Mouse (Mus musculus) olfactory bulb, adult 2 months (tissue): ENCODE measurements around the gene Gjd3. TPM values are rescaled to one million over a fixed set of nuclear protein-coding genes. Genes with fewer than 3 reads are reported as not detected.

Experiments
- H3K27ac ChIP-seq: fragments of 200-500 bp; 2 replicates; pipeline ENCODE4 v1.5.1; 2012; ENCODE audit warnings: low read depth, low read length; ENCODE audit not compliant: insufficient read depth
- H3K4me1 ChIP-seq: fragments of 200-500 bp; 2 replicates; pipeline ENCODE4 v1.6.1; 2012; ENCODE audit warnings: low read length; ENCODE audit not compliant: control insufficient read depth, insufficient read depth
- H3K4me3 ChIP-seq: fragments of 200-500 bp; 2 replicates; pipeline ENCODE4 v1.5.1; 2012; ENCODE audit warnings: mild to moderate bottlenecking, low read depth, low read length, moderate library complexity; ENCODE audit not compliant: insufficient read depth
- CTCF ChIP-seq: fragments of 200-500 bp; IDR thresholded peaks from 2 replicates; pipeline ENCODE4 v1.5.1; 2012; ENCODE audit warnings: low read depth, mild to moderate bottlenecking, low read length, moderate library complexity; ENCODE audit not compliant: insufficient read depth
- POLR2A ChIP-seq: fragments of 200-500 bp; IDR thresholded peaks from 2 replicates; pipeline ENCODE4 v1.6.1; 2012; ENCODE audit warnings: mild to moderate bottlenecking, low read depth, low read length, moderate library complexity; ENCODE audit not compliant: insufficient read depth
- WGBS: fragments of 180-500 bp; shearing (Covaris S2); methylation state at CpG from one replicate; pipeline ENCODE4 v1.1.7; 2018; 5-methylcytosine and 5-hydroxymethylcytosine counted together
- polyA plus RNA-seq: library from polyadenylated mRNA; stranded (reverse); fragments of >200 nt; gene quantifications from 2 replicates; pipeline ENCODE4 v1.2.4, GENCODE M21; 2012; ENCODE audit warnings: low replicate concordance; ENCODE audit not compliant: missing spikeins, insufficient read depth, insufficient read length

Gjd3 gene
- polyA plus RNA-seq, 1 experiment = not detected

GRCm38 (mm10) chr11:98972801-98973360 lies 9.9 kb downstream of the Gjd3 start:
- 86% methylated on average over 9 of the region's 9 CpGs for WGBS
- TF ChIP-seq CTCF (no peak), POLR2A (no peak)
- Histone ChIP-seq H3K4me3 (no peak overlapping the region), H3K4me1 (peaks cover 35% of the 10 kb centered on the region), H3K27ac (no peak overlapping the region)

- no peak overlapping the region for H3K4me3 ChIP-seq
- no peak for TF ChIP-seq POLR2A
- TF ChIP-seq CTCF = peak; percentile 95
- H3K27ac ChIP-seq = no peak overlapping the region
- WGBS = 53% methylated on average over 9 of the region's 9 CpGs
- peaks cover 36% of the 10 kb centered on the region for H3K4me1 ChIP-seq
These were observed 10.6 kb downstream of the Gjd3 start for GRCm38 (mm10) chr11:98972215-98972614.

- Histone ChIP-seq H3K4me1 (peaks cover 44% of the 10 kb centered on the region), H3K27ac (no peak overlapping the region), H3K4me3 (no peak overlapping the region)
- TF ChIP-seq CTCF (no peak), POLR2A (no peak)
- 64% methylated on average over 23 of the region's 23 CpGs for WGBS
These were observed 11.3 kb downstream of the Gjd3 start for GRCm38 (mm10) chr11:98971316-98972031.

GRCm38 (mm10) chr11:98970191-98970925 lies 12.5 kb downstream of the Gjd3 start:
- WGBS = 53% methylated on average over 29 of the region's 29 CpGs
- TF ChIP-seq CTCF = no peak
- no peak for TF ChIP-seq POLR2A
- Histone ChIP-seq H3K4me3 (no peak overlapping the region), H3K4me1 (peaks cover 54% of the 10 kb centered on the region), H3K27ac (no peak overlapping the region)

DNA sequence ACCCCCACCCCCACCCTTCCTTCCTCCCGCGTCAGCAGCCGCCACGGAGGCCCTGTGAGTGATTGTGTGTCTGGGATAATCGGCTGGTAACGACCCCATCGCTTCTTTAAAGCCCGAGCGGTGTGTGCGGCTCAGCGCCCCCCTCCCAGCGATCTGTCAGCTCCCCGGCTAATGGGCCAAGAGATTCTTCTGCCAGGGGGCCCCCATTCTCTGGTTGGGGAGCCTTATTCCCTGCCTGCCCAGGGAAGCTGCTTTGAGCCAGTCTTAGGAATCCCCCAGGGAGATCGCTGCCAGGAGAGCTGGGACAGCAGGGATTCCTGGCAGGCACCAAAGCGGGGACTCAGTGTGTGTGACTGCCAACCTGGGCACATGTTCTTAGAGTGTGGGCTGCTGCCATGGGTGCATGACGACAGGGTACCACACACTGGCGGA lies 13.3 kb downstream of the Gjd3 start:
- 31% methylated on average over 17 of the region's 17 CpGs for WGBS
- Histone ChIP-seq H3K27ac (no peak overlapping the region), H3K4me1 (peaks cover 62% of the 10 kb centered on the region), H3K4me3 (no peak overlapping the region)
- TF ChIP-seq CTCF = no peak
- TF ChIP-seq POLR2A = no peak

DNA sequence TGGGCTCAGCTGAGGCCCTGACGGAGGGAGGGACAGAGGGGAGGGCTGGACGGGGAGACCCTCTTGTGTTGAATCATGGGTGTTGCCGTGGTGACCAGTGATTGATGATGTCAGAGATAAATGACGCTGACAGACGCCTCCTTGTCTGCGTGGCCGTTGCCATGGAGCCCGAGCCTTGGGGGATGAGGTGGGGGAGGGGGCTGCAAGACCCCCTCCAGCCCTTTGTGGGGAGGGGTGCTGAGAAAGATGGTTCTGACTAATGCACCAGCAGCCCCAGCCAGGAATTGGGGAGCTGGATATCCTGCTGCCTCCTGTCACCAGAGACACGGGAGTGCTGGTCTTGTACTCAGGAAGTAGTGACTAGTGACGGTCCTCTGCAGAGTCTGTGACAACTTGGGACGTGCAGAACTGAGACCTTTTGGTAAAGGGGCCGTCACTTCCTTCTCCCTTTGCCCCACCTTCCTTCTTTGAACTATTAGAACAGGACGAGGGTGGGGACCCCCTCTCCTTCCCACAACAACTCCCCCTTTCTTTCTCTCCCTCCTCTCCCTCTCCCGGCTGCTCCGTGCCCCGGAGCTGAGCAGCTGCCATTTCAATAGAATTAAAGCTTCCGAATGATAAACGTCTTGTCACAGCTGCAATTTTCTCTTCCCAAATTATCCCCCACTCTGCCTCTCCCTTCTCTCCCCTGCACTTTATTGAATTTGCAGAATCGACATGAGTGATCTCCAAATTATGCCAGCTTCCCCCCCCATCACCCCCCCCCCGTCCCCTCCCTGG lies 13.9 kb downstream of the Gjd3 start:
- Histone ChIP-seq H3K27ac (no peak overlapping the region), H3K4me1 (peaks cover 68% of the 10 kb centered on the region), H3K4me3 (no peak overlapping the region)
- 29% methylated on average over 20 of the region's 20 CpGs for WGBS
- TF ChIP-seq CTCF = no peak
- TF ChIP-seq POLR2A = no peak

GRCm38 (mm10) chr11:98968079-98968478 lies 14.7 kb downstream of the Gjd3 start:
- H3K4me1 ChIP-seq = peaks cover 76% of the 10 kb centered on the region
- H3K4me3 ChIP-seq = no peak overlapping the region
- WGBS = 75% methylated on average over 16 of the region's 16 CpGs
- H3K27ac ChIP-seq = no peak overlapping the region
- TF ChIP-seq POLR2A = no peak
- TF ChIP-seq CTCF = no peak

GRCm38 (mm10) chr11:98966499-98967141 lies 16.2 kb downstream of the Gjd3 start:
- Histone ChIP-seq H3K4me3 (no peak overlapping the region), H3K4me1 (peaks cover 89% of the 10 kb centered on the region), H3K27ac (no peak overlapping the region)
- TF ChIP-seq POLR2A = no peak
- no peak for TF ChIP-seq CTCF
- 34% methylated on average over 9 of the region's 9 CpGs for WGBS
